Mouse (Mus musculus): Measurements from ENCODE around the gene Cyp26c1. TPM values are rescaled to one million over a fixed set of nuclear protein-coding genes. Genes with fewer than 3 reads are reported as not detected.

The Cyp26c1 gene
- polyA plus RNA-seq, 1 experiment = 0.05 TPM

- Histone ChIP-seq H3K36me3 (ENCODE audit: control insufficient read depth, insufficient read depth, low read length) (no peaks in the 10 kb centered on the region; the same call in 1 of the 2 replicates), H3K4me3 (ENCODE audit: insufficient read depth, low read depth, low read length) (no peak overlapping the region), H3K4me1 (ENCODE audit: control insufficient read depth, insufficient read depth, low read length) (0 out of 2 replicates have a peak, but pooled peaks cover 2% of the 10 kb centered on the region), H3K27me3 (replicated peaks; ENCODE audit: control insufficient read depth, insufficient read depth, low read length) (no peaks in the 10 kb centered on the region), H3K27ac (ENCODE audit: insufficient read depth, low read depth, low read length) (no peak overlapping the region)
- no peak for DNase-seq
- TF ChIP-seq POLR2A (IDR thresholded peaks at IDR 0.05; ENCODE audit: low read depth, low read length) (no peak), CTCF (conservative IDR thresholded peaks at IDR 0.05; ENCODE audit: insufficient read depth, insufficient read length, low read depth, low read length) (no peak)
- WGBS = 87% methylated on average over 5 of the region's 5 CpGs
These were observed 16.7 kb upstream of the Cyp26c1 start for GRCm38 (mm10) chr19:37668657-37669056.

- no peak overlapping the region for H3K4me3 ChIP-seq (ENCODE audit: insufficient read depth, low read depth, low read length)
- no peaks in the 10 kb centered on the region; the same call in 1 of the 2 replicates for H3K36me3 ChIP-seq (ENCODE audit: control insufficient read depth, insufficient read depth, low read length)
- H3K27me3 ChIP-seq (replicated peaks; ENCODE audit: control insufficient read depth, insufficient read depth, low read length) = no peaks in the 10 kb centered on the region
- no peak for DNase-seq
- no peak overlapping the region for H3K27ac ChIP-seq (ENCODE audit: insufficient read depth, low read depth, low read length)
- no peaks in the 10 kb centered on the region for H3K4me1 ChIP-seq (ENCODE audit: control insufficient read depth, insufficient read depth, low read length)
- WGBS = 75% methylated on average over 5 of the region's 5 CpGs
- TF ChIP-seq POLR2A (IDR thresholded peaks at IDR 0.05; ENCODE audit: low read depth, low read length) (no peak), CTCF (conservative IDR thresholded peaks at IDR 0.05; ENCODE audit: insufficient read depth, insufficient read length, low read depth, low read length) (no peak)
These were observed 15.9 kb upstream of the Cyp26c1 start for GRCm38 (mm10) chr19:37669486-37669885.

GRCm38 (mm10) chr19:37673393-37673792 is 12.0 kb upstream of the Cyp26c1 start:
- Histone ChIP-seq H3K27me3 (replicated peaks; ENCODE audit: control insufficient read depth, insufficient read depth, low read length) (no peaks in the 10 kb centered on the region), H3K27ac (ENCODE audit: insufficient read depth, low read depth, low read length) (no peak overlapping the region), H3K36me3 (ENCODE audit: control insufficient read depth, insufficient read depth, low read length) (no peaks in the 10 kb centered on the region), H3K4me1 (ENCODE audit: control insufficient read depth, insufficient read depth, low read length) (no peaks in the 10 kb centered on the region), H3K4me3 (ENCODE audit: insufficient read depth, low read depth, low read length) (no peak overlapping the region)
- TF ChIP-seq POLR2A (IDR thresholded peaks at IDR 0.05; ENCODE audit: low read depth, low read length) = no peak
- no peak for TF ChIP-seq CTCF (conservative IDR thresholded peaks at IDR 0.05; ENCODE audit: insufficient read depth, insufficient read length, low read depth, low read length)
- no peak for DNase-seq
- WGBS = 53% methylated on average over 12 of the region's 12 CpGs

GRCm38 (mm10) chr19:37686347-37686746 is 966 bp downstream of the Cyp26c1 start:
- no peaks in the 10 kb centered on the region for H3K27me3 ChIP-seq (replicated peaks; ENCODE audit: control insufficient read depth, insufficient read depth, low read length)

GRCm38 (mm10) chr19:37686941-37687850 is 1.8 kb downstream of the Cyp26c1 start:
- WGBS = 47% methylated on average over 62 of the region's 62 CpGs
- no peak overlapping the region for H3K27ac ChIP-seq (ENCODE audit: insufficient read depth, low read depth, low read length)
- H3K27me3 ChIP-seq (replicated peaks; ENCODE audit: control insufficient read depth, insufficient read depth, low read length) = no peaks in the 10 kb centered on the region
- no peak overlapping the region for H3K4me3 ChIP-seq (ENCODE audit: insufficient read depth, low read depth, low read length)
- no peak for DNase-seq
- H3K36me3 ChIP-seq (ENCODE audit: control insufficient read depth, insufficient read depth, low read length) = peaks cover 2% of the 10 kb centered on the region
- no peaks in the 10 kb centered on the region for H3K4me1 ChIP-seq (ENCODE audit: control insufficient read depth, insufficient read depth, low read length)
- no peak for TF ChIP-seq POLR2A (IDR thresholded peaks at IDR 0.05; ENCODE audit: low read depth, low read length)
- TF ChIP-seq CTCF (conservative IDR thresholded peaks at IDR 0.05; ENCODE audit: insufficient read depth, insufficient read length, low read depth, low read length) = no peak

More at GRCm38 (mm10) chr19:37686347-37686746, 966 bp downstream of the Cyp26c1 start:
- Histone ChIP-seq H3K36me3 (ENCODE audit: control insufficient read depth, insufficient read depth, low read length) (peaks cover 2% of the 10 kb centered on the region), H3K4me3 (ENCODE audit: insufficient read depth, low read depth, low read length) (no peak overlapping the region), H3K4me1 (ENCODE audit: control insufficient read depth, insufficient read depth, low read length) (no peaks in the 10 kb centered on the region), H3K27ac (ENCODE audit: insufficient read depth, low read depth, low read length) (no peak overlapping the region)
- WGBS = 69% methylated on average over 23 of the region's 23 CpGs
- no peak for TF ChIP-seq POLR2A (IDR thresholded peaks at IDR 0.05; ENCODE audit: low read depth, low read length)
- TF ChIP-seq CTCF (conservative IDR thresholded peaks at IDR 0.05; ENCODE audit: insufficient read depth, insufficient read length, low read depth, low read length) = no peak
- DNase-seq = no peak

- WGBS = 65% methylated on average over 5 of the region's 5 CpGs
- H3K4me1 ChIP-seq (ENCODE audit: control insufficient read depth, insufficient read depth, low read length) = no peaks in the 10 kb centered on the region
- no peak for DNase-seq
- H3K27ac ChIP-seq (ENCODE audit: insufficient read depth, low read depth, low read length) = no peak overlapping the region
- TF ChIP-seq CTCF (conservative IDR thresholded peaks at IDR 0.05; ENCODE audit: insufficient read depth, insufficient read length, low read depth, low read length) (no peak), POLR2A (IDR thresholded peaks at IDR 0.05; ENCODE audit: low read depth, low read length) (no peak)
- peaks cover 2% of the 10 kb centered on the region for H3K36me3 ChIP-seq (ENCODE audit: control insufficient read depth, insufficient read depth, low read length)
- no peak overlapping the region for H3K4me3 ChIP-seq (ENCODE audit: insufficient read depth, low read depth, low read length)
- H3K27me3 ChIP-seq (replicated peaks; ENCODE audit: control insufficient read depth, insufficient read depth, low read length) = no peaks in the 10 kb centered on the region
These were observed 4.1 kb downstream of the Cyp26c1 start for GRCm38 (mm10) chr19:37689478-37689877.

- Histone ChIP-seq H3K27ac (ENCODE audit: insufficient read depth, low read depth, low read length) (no peak overlapping the region), H3K4me3 (ENCODE audit: insufficient read depth, low read depth, low read length) (no peak overlapping the region), H3K27me3 (replicated peaks; ENCODE audit: control insufficient read depth, insufficient read depth, low read length) (no peaks in the 10 kb centered on the region), H3K4me1 (ENCODE audit: control insufficient read depth, insufficient read depth, low read length) (no peaks in the 10 kb centered on the region), H3K36me3 (ENCODE audit: control insufficient read depth, insufficient read depth, low read length) (no peaks in the 10 kb centered on the region; the same call in 1 of the 2 replicates)
- TF ChIP-seq CTCF (conservative IDR thresholded peaks at IDR 0.05; ENCODE audit: insufficient read depth, insufficient read length, low read depth, low read length) (no peak), POLR2A (IDR thresholded peaks at IDR 0.05; ENCODE audit: low read depth, low read length) (no peak)
- 51% methylated on average over 29 of the region's 29 CpGs for WGBS
- DNase-seq = no peak
These were observed 5.3 kb downstream of the Cyp26c1 start for GRCm38 (mm10) chr19:37690716-37691115.

Data from kidney, adult 2 months (tissue).